Mouse (Mus musculus): Measurements from ENCODE around the gene Kctd6. TPM values are rescaled to one million over a fixed set of nuclear protein-coding genes. Genes with fewer than 3 reads are reported as not detected.
A peak's percentile ranks its signal among the peaks of the same experiment; 100 is the strongest.
"Not testable (repeated sequence)": the region's sequence is repeated elsewhere in the genome, so short reads cannot be mapped to it uniquely, and the experiment has no call there.

The Kctd6 gene
- 5.4 and 5.7 TPM in 2 replicates for polyA plus RNA-seq (2015; fragmentation: Nextera tagmentation; extraction: Ambion mirVana)

- H3K4me3 ChIP-seq (ENCODE audit: low read length) = peak within 1 kb of the TSS; percentile 76
- peak within 1 kb of the TSS; percentile 96 for H3K27ac ChIP-seq (ENCODE audit: low read depth, low read length)
- H3K4me2 ChIP-seq (ENCODE audit: low read length) = peak within 1 kb of the TSS; percentile 87
- H3K9ac ChIP-seq (ENCODE audit: low read depth, low read length) = peak within 1 kb of the TSS; percentile 95
- 0 out of 2 replicates have a peak, but pooled peaks cover 2% of the 10 kb centered on the region for H3K27me3 ChIP-seq (replicated peaks; ENCODE audit: control insufficient read depth, insufficient read depth, low read length)
- no peaks in the 10 kb centered on the region for H3K9me3 ChIP-seq (ENCODE audit: control insufficient read depth, low read length)
- under 1% methylated on average over 23 of the region's 49 CpGs for WGBS
- H3K4me1 ChIP-seq (ENCODE audit: control insufficient read depth, insufficient read depth, low read depth, low read length) = peaks cover 24% of the 10 kb centered on the region
- ATAC-seq = peak; percentile 96
- H3K36me3 ChIP-seq (ENCODE audit: control insufficient read depth, insufficient read depth, low read length) = no peaks in the 10 kb centered on the region
These were observed at the start of gene Kctd6 for GRCm38 (mm10) chr14:8213803-8214224. TSS of gene Kctd6 (plus strand) at chr14:8214140.

- 86% methylated on average over 7 of the region's 7 CpGs for WGBS
- H3K4me2 ChIP-seq (ENCODE audit: low read length) = no peak overlapping the region
These were observed 49.5 kb upstream of the Kctd6 start for GRCm38 (mm10) chr14:8164463-8164862.

GRCm38 (mm10) chr14:8172507-8173410 lies 41.2 kb upstream of the Kctd6 start, which contains the start of gene Pdhb:
TSS of gene Pdhb (minus strand) at chr14:8173025.
- WGBS = 0% methylated on average over 64 of the region's 64 CpGs
- Histone ChIP-seq H3K4me2 (ENCODE audit: low read length) (peak within 1 kb of the TSS; percentile 91), H3K9me3 (ENCODE audit: control insufficient read depth, low read length) (no peaks in the 10 kb centered on the region), H3K36me3 (ENCODE audit: control insufficient read depth, insufficient read depth, low read length) (peaks cover 17% of the 10 kb centered on the region), H3K4me3 (ENCODE audit: low read length) (peak within 1 kb of the TSS; percentile 98), H3K27ac (ENCODE audit: low read depth, low read length) (peak within 1 kb of the TSS; percentile 89), H3K4me1 (ENCODE audit: control insufficient read depth, insufficient read depth, low read depth, low read length) (peaks cover 9% of the 10 kb centered on the region), H3K27me3 (replicated peaks; ENCODE audit: control insufficient read depth, insufficient read depth, low read length) (no peaks in the 10 kb centered on the region), H3K9ac (ENCODE audit: low read depth, low read length) (peak within 1 kb of the TSS; percentile 93)
- peak; percentile 100 for ATAC-seq

More at GRCm38 (mm10) chr14:8164463-8164862, 49.5 kb upstream of the Kctd6 start:
- ATAC-seq = no peak
- Histone ChIP-seq H3K9ac (ENCODE audit: low read depth, low read length) (no peak overlapping the region), H3K36me3 (ENCODE audit: control insufficient read depth, insufficient read depth, low read length) (peaks cover 53% of the 10 kb centered on the region), H3K4me3 (ENCODE audit: low read length) (no peak overlapping the region), H3K9me3 (ENCODE audit: control insufficient read depth, low read length) (no peaks in the 10 kb centered on the region), H3K27me3 (replicated peaks; ENCODE audit: control insufficient read depth, insufficient read depth, low read length) (no peaks in the 10 kb centered on the region), H3K4me1 (ENCODE audit: control insufficient read depth, insufficient read depth, low read depth, low read length) (no peaks in the 10 kb centered on the region), H3K27ac (ENCODE audit: low read depth, low read length) (no peak overlapping the region)

- Histone ChIP-seq H3K27ac (ENCODE audit: low read depth, low read length) (peak overlapping the region; percentile 85), H3K4me2 (ENCODE audit: low read length) (peak overlapping the region; percentile 91), H3K36me3 (ENCODE audit: control insufficient read depth, insufficient read depth, low read length) (peaks cover 12% of the 10 kb centered on the region), H3K4me3 (ENCODE audit: low read length) (peak overlapping the region; percentile 98), H3K9ac (ENCODE audit: low read depth, low read length) (peak overlapping the region; percentile 76)
- not testable (repeated sequence) for H3K4me1 ChIP-seq (ENCODE audit: control insufficient read depth, insufficient read depth, low read depth, low read length); H3K9me3 ChIP-seq (ENCODE audit: control insufficient read depth, low read length); H3K27me3 ChIP-seq (replicated peaks; ENCODE audit: control insufficient read depth, insufficient read depth, low read length); ATAC-seq
- 25% methylated on average over 5 of the region's 7 CpGs for WGBS
These were observed 40.2 kb upstream of the Kctd6 start for GRCm38 (mm10) chr14:8173542-8174250.

- Histone ChIP-seq H3K9ac (ENCODE audit: low read depth, low read length) (no peak overlapping the region), H3K4me2 (ENCODE audit: low read length) (no peak overlapping the region), H3K4me3 (ENCODE audit: low read length) (no peak overlapping the region), H3K27me3 (replicated peaks; ENCODE audit: control insufficient read depth, insufficient read depth, low read length) (no peaks in the 10 kb centered on the region), H3K27ac (ENCODE audit: low read depth, low read length) (no peak overlapping the region), H3K9me3 (ENCODE audit: control insufficient read depth, low read length) (no peaks in the 10 kb centered on the region), H3K36me3 (ENCODE audit: control insufficient read depth, insufficient read depth, low read length) (peaks cover 3% of the 10 kb centered on the region; the same call in 1 of the 2 replicates), H3K4me1 (ENCODE audit: control insufficient read depth, insufficient read depth, low read depth, low read length) (peaks cover 9% of the 10 kb centered on the region)
- no peak for ATAC-seq
- WGBS = 86% methylated on average over 5 of the region's 5 CpGs
These were observed 39.3 kb upstream of the Kctd6 start for GRCm38 (mm10) chr14:8174634-8175033.

- Histone ChIP-seq H3K9ac (ENCODE audit: low read depth, low read length) (no peak overlapping the region), H3K4me2 (ENCODE audit: low read length) (no peak overlapping the region), H3K4me1 (ENCODE audit: control insufficient read depth, insufficient read depth, low read depth, low read length) (peaks cover 9% of the 10 kb centered on the region), H3K27me3 (replicated peaks; ENCODE audit: control insufficient read depth, insufficient read depth, low read length) (no peaks in the 10 kb centered on the region), H3K9me3 (ENCODE audit: control insufficient read depth, low read length) (no peaks in the 10 kb centered on the region), H3K4me3 (ENCODE audit: low read length) (no peak overlapping the region), H3K36me3 (ENCODE audit: control insufficient read depth, insufficient read depth, low read length) (no peaks in the 10 kb centered on the region), H3K27ac (ENCODE audit: low read depth, low read length) (no peak overlapping the region)
- 57% methylated on average over 5 of the region's 5 CpGs for WGBS
- ATAC-seq = no peak
These were observed 37.7 kb upstream of the Kctd6 start for GRCm38 (mm10) chr14:8176251-8176650.

- 81% methylated on average over 4 of the region's 4 CpGs for WGBS
- Histone ChIP-seq H3K4me2 (ENCODE audit: low read length) (no peak overlapping the region), H3K27me3 (replicated peaks; ENCODE audit: control insufficient read depth, insufficient read depth, low read length) (no peaks in the 10 kb centered on the region), H3K36me3 (ENCODE audit: control insufficient read depth, insufficient read depth, low read length) (no peaks in the 10 kb centered on the region), H3K27ac (ENCODE audit: low read depth, low read length) (no peak overlapping the region), H3K9ac (ENCODE audit: low read depth, low read length) (no peak overlapping the region), H3K9me3 (ENCODE audit: control insufficient read depth, low read length) (no peaks in the 10 kb centered on the region), H3K4me1 (ENCODE audit: control insufficient read depth, insufficient read depth, low read depth, low read length) (no peaks in the 10 kb centered on the region), H3K4me3 (ENCODE audit: low read length) (no peak overlapping the region)
- ATAC-seq = no peak
These were observed 33.4 kb upstream of the Kctd6 start for GRCm38 (mm10) chr14:8180371-8181035.

GRCm38 (mm10) chr14:8183330-8183729 lies 30.6 kb upstream of the Kctd6 start:
- Histone ChIP-seq H3K27ac (ENCODE audit: low read depth, low read length) (no peak overlapping the region), H3K9me3 (ENCODE audit: control insufficient read depth, low read length) (no peaks in the 10 kb centered on the region), H3K9ac (ENCODE audit: low read depth, low read length) (no peak overlapping the region), H3K4me1 (ENCODE audit: control insufficient read depth, insufficient read depth, low read depth, low read length) (no peaks in the 10 kb centered on the region; the same call in 1 of the 2 replicates), H3K4me3 (ENCODE audit: low read length) (no peak overlapping the region), H3K36me3 (ENCODE audit: control insufficient read depth, insufficient read depth, low read length) (no peaks in the 10 kb centered on the region), H3K4me2 (ENCODE audit: low read length) (no peak overlapping the region), H3K27me3 (replicated peaks; ENCODE audit: control insufficient read depth, insufficient read depth, low read length) (no peaks in the 10 kb centered on the region)
- ATAC-seq = no peak
- WGBS = 70% methylated on average over 3 of the region's 3 CpGs

Data from hindbrain, embryonic 16.5 days (tissue).